Mouse (Mus musculus): ENCODE measurements around the gene Cryzl1. TPM values are rescaled to one million over a fixed set of nuclear protein-coding genes. Genes with fewer than 3 reads are reported as not detected.
"Not testable (repeated sequence)": the region's sequence is repeated elsewhere in the genome, so short reads cannot be mapped to it uniquely, and the experiment has no call there.

The Cryzl1 gene
- polyA plus RNA-seq, 1 experiment: 11.8 TPM

DNA sequence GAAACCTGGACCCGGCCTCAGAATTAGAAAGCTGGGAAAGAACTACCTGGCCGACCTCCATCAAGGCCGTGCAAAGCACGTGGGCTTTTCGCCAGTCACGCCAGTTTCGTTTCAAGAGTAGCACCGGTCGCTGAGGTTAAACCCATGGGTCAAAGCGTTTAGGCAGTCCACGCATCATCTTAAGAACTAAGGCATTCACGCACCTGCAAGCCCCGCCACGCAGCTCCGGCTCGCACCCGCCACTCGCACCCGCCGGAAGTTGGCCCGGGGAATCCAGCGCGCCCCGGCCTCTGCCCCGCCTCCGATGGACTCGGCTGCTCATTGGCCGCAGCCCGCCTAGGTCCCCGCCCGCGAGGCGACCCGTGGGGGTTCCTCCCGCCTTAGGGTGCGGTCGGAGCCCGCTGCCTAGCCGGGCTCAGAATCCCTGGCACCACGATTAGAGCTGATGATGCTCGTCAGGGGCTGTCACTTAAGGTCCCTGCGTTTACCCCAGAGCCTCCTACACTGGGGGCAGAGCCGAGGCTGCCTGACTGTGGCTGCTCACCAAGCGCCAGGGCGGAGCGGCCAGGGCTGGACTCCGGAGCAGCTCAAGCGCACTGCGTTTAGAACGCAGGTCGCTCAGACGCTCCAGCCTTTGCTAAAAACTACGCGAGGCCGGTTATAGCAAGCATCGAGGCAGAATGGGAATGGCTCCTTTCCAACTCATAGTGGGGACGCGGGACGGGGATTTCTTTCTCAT lies 81.9 kb downstream of the Cryzl1 start, which contains the start of gene Gart:
Gene Gart, minus strand, starts transcription at position 272 of the 739 bp plus-strand sequence.
- H3K27ac ChIP-seq (ENCODE audit: insufficient read depth, low read depth, low read length): peak within 1 kb of the TSS; percentile 97
- peak within 1 kb of the TSS; percentile 88 for H3K4me3 ChIP-seq (ENCODE audit: low read depth, low read length)
- under 1% methylated on average over 59 of the region's 59 CpGs for WGBS
- peaks cover 9% of the 10 kb centered on the region for H3K36me3 ChIP-seq (ENCODE audit: control insufficient read depth, insufficient read depth, low read length)
- H3K4me1 ChIP-seq (ENCODE audit: control insufficient read depth, insufficient read depth, insufficient read length, low read length): no peaks in the 10 kb centered on the region
- H3K27me3 ChIP-seq (ENCODE audit: control insufficient read depth, insufficient read depth, low read length): no peaks in the 10 kb centered on the region
- TF ChIP-seq POLR2A (IDR thresholded peaks at IDR 0.05; ENCODE audit: low read depth, low read length) (peak; percentile 98), CTCF (IDR thresholded peaks at IDR 0.05; ENCODE audit: extremely low read depth, insufficient read length, insufficient replicate concordance, low read depth, low read length) (no peak)

GRCm38 (mm10) chr16:91645995-91646602 lies 82.7 kb downstream of the Cryzl1 start:
- Histone ChIP-seq H3K27ac (ENCODE audit: insufficient read depth, low read depth, low read length) (peak overlapping the region; percentile 18; the same call in 1 of the 2 replicates), H3K4me1 (ENCODE audit: control insufficient read depth, insufficient read depth, insufficient read length, low read length) (no peaks in the 10 kb centered on the region), H3K4me3 (ENCODE audit: low read depth, low read length) (peak overlapping the region; percentile 70), H3K27me3 (ENCODE audit: control insufficient read depth, insufficient read depth, low read length) (no peaks in the 10 kb centered on the region), H3K36me3 (ENCODE audit: control insufficient read depth, insufficient read depth, low read length) (peaks cover 10% of the 10 kb centered on the region)
- no peak for TF ChIP-seq CTCF (IDR thresholded peaks at IDR 0.05; ENCODE audit: extremely low read depth, insufficient read length, insufficient replicate concordance, low read depth, low read length)
- TF ChIP-seq POLR2A (IDR thresholded peaks at IDR 0.05; ENCODE audit: low read depth, low read length): no peak
- WGBS: 1% methylated on average over 11 of the region's 11 CpGs

- not testable (repeated sequence) for H3K27me3 ChIP-seq (ENCODE audit: control insufficient read depth, insufficient read depth, low read length); H3K4me3 ChIP-seq (ENCODE audit: low read depth, low read length); H3K4me1 ChIP-seq (ENCODE audit: control insufficient read depth, insufficient read depth, insufficient read length, low read length); H3K27ac ChIP-seq (ENCODE audit: insufficient read depth, low read depth, low read length)
- H3K36me3 ChIP-seq (ENCODE audit: control insufficient read depth, insufficient read depth, low read length): peaks cover 14% of the 10 kb centered on the region
- WGBS: 25% methylated on average over 1 of the region's 2 CpGs
Observed at GRCm38 (mm10) chr16:91645420-91645819, 83.4 kb downstream of the Cryzl1 start.

GRCm38 (mm10) chr16:91644901-91645300 lies 83.9 kb downstream of the Cryzl1 start:
- Histone ChIP-seq H3K27me3 (ENCODE audit: control insufficient read depth, insufficient read depth, low read length) (no peaks in the 10 kb centered on the region), H3K4me3 (ENCODE audit: low read depth, low read length) (no peak overlapping the region), H3K4me1 (ENCODE audit: control insufficient read depth, insufficient read depth, insufficient read length, low read length) (no peaks in the 10 kb centered on the region), H3K27ac (ENCODE audit: insufficient read depth, low read depth, low read length) (no peak overlapping the region), H3K36me3 (ENCODE audit: control insufficient read depth, insufficient read depth, low read length) (peaks cover 18% of the 10 kb centered on the region)
- TF ChIP-seq POLR2A (IDR thresholded peaks at IDR 0.05; ENCODE audit: low read depth, low read length): no peak
- TF ChIP-seq CTCF (IDR thresholded peaks at IDR 0.05; ENCODE audit: extremely low read depth, insufficient read length, insufficient replicate concordance, low read depth, low read length): no peak
- WGBS: 74% methylated on average over 2 of the region's 2 CpGs

DNA sequence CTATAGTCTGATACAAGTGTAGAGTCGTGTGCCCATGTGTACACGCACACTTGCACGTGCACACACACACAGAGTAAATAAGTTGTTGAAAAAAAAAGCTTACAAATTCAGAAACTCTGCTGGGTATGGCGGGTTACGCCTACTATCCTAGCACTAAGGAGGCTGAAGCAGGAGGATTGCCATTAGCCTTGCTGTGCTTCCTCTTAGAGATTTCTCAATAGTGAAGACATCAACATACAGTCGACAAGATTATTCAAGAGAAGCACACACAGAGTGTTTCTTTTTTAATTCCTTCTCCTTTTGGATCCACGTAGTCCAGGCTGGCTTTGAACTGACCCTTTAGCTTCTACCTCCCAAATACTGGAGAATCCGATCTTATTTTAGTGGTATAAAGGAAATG lies 88.6 kb downstream of the Cryzl1 start:
- H3K4me3 ChIP-seq (ENCODE audit: low read depth, low read length): no peak overlapping the region
- H3K4me1 ChIP-seq (ENCODE audit: control insufficient read depth, insufficient read depth, insufficient read length, low read length): no peaks in the 10 kb centered on the region
- 92% methylated on average over 8 of the region's 8 CpGs for WGBS
- peaks cover 45% of the 10 kb centered on the region for H3K36me3 ChIP-seq (ENCODE audit: control insufficient read depth, insufficient read depth, low read length)
- H3K27me3 ChIP-seq (ENCODE audit: control insufficient read depth, insufficient read depth, low read length): no peaks in the 10 kb centered on the region
- no peak overlapping the region for H3K27ac ChIP-seq (ENCODE audit: insufficient read depth, low read depth, low read length)
- TF ChIP-seq CTCF (IDR thresholded peaks at IDR 0.05; ENCODE audit: extremely low read depth, insufficient read length, insufficient replicate concordance, low read depth, low read length): no peak
- no peak for TF ChIP-seq POLR2A (IDR thresholded peaks at IDR 0.05; ENCODE audit: low read depth, low read length)

- TF ChIP-seq CTCF (IDR thresholded peaks at IDR 0.05; ENCODE audit: extremely low read depth, insufficient read length, insufficient replicate concordance, low read depth, low read length) (no peak), POLR2A (IDR thresholded peaks at IDR 0.05; ENCODE audit: low read depth, low read length) (no peak)
- H3K4me1 ChIP-seq (ENCODE audit: control insufficient read depth, insufficient read depth, insufficient read length, low read length): no peaks in the 10 kb centered on the region
- WGBS: 91% methylated on average over 2 of the region's 2 CpGs
- no peak overlapping the region for H3K4me3 ChIP-seq (ENCODE audit: low read depth, low read length)
- no peak overlapping the region for H3K27ac ChIP-seq (ENCODE audit: insufficient read depth, low read depth, low read length)
- no peaks in the 10 kb centered on the region for H3K27me3 ChIP-seq (ENCODE audit: control insufficient read depth, insufficient read depth, low read length)
- H3K36me3 ChIP-seq (ENCODE audit: control insufficient read depth, insufficient read depth, low read length): peaks cover 45% of the 10 kb centered on the region
Observed at GRCm38 (mm10) chr16:91639636-91640035, 89.1 kb downstream of the Cryzl1 start.

Other genes starting within 250 kb of the Cryzl1 start
- 6.5 and 12.4 TPM in 2 replicates for gene Ifnar1, start 243.7 kb downstream of the Cryzl1 start, polyA plus RNA-seq (2012; rRNA removed)
- 48.9 and 162 TPM in 2 replicates for gene Ifngr2, start 181.9 kb downstream of the Cryzl1 start, polyA plus RNA-seq (2012; rRNA removed)
- gene Tmem50b, start 131.2 kb downstream of the Cryzl1 start, polyA plus RNA-seq (2012; rRNA removed): 18.4 and 20.0 TPM in 2 replicates
- gene Dnajc28, start 109.9 kb downstream of the Cryzl1 start, polyA plus RNA-seq (2012; rRNA removed): 0.11 and 0.47 TPM in 2 replicates
- gene Gart, start 82.0 kb downstream of the Cryzl1 start, polyA plus RNA-seq (2012; rRNA removed): 10.9 and 22.3 TPM in 2 replicates
- gene Son, start 81.5 kb downstream of the Cryzl1 start, polyA plus RNA-seq (2012; rRNA removed): 41.6 and 67.5 TPM in 2 replicates
- 3.8 and 8.6 TPM in 2 replicates for gene Donson, start 40.2 kb downstream of the Cryzl1 start, polyA plus RNA-seq (2012; rRNA removed)
- 6.8 and 15.6 TPM in 2 replicates for gene Itsn1, start 306 bp upstream of the Cryzl1 start, polyA plus RNA-seq (2012; rRNA removed)

Data from small intestine, adult 2 months (tissue).